Mouse (Mus musculus) neural tube, embryonic 15.5 days (tissue): ENCODE results near the gene Rnf10. TPM values are rescaled to one million over a fixed set of nuclear protein-coding genes. Genes with fewer than 3 reads are reported as not detected.

Source experiments
- polyA plus RNA-seq: library from polyadenylated mRNA; unstranded; fragments of >200 nt; fragmentation: Nextera tagmentation; extraction: Ambion mirVana; gene quantifications from 2 replicates; pipeline ENCODE4 v1.2.1, GENCODE M21; 2015

Gene Rnf10
- polyA plus RNA-seq, 1 experiment from 2014 or later: 197 TPM

Other genes starting within 250 kb of the Rnf10 start
- 36.7 and 40.5 TPM in 2 replicates for gene Gm10401, start 174.6 kb downstream of the Rnf10 start, polyA plus RNA-seq
- gene Acads, start 153.6 kb downstream of the Rnf10 start, polyA plus RNA-seq: 22.2 and 35.9 TPM in 2 replicates
- 31.1 and 31.8 TPM in 2 replicates for gene Unc119b, start 137.9 kb downstream of the Rnf10 start, polyA plus RNA-seq
- gene Mlec, start 114.7 kb downstream of the Rnf10 start, polyA plus RNA-seq: 34.3 and 40.4 TPM in 2 replicates
- gene Cabp1, start 78.5 kb downstream of the Rnf10 start, polyA plus RNA-seq: 17.4 and 23.1 TPM in 2 replicates
- 117 and 127 TPM in 2 replicates for gene Pop5, start 37.1 kb downstream of the Rnf10 start, polyA plus RNA-seq
- 63.7 and 64.6 TPM in 2 replicates for gene Coq5, start 6.8 kb upstream of the Rnf10 start, polyA plus RNA-seq
- gene Dynll1, start 28.1 kb upstream of the Rnf10 start, polyA plus RNA-seq: 1,284 and 1,328 TPM in 2 replicates
- gene Srsf9, start 54.3 kb upstream of the Rnf10 start, polyA plus RNA-seq: 138 and 154 TPM in 2 replicates
- 32.2 and 37.0 TPM in 2 replicates for gene Gatc, start 68.3 kb upstream of the Rnf10 start, polyA plus RNA-seq
- gene Triap1, start 68.3 kb upstream of the Rnf10 start, polyA plus RNA-seq: 56.1 and 56.8 TPM in 2 replicates
- 1,223 and 1,358 TPM in 2 replicates for gene Cox6a1, start 76.1 kb upstream of the Rnf10 start, polyA plus RNA-seq
- gene Msi1, start 156.7 kb upstream of the Rnf10 start, polyA plus RNA-seq: 29.4 and 37.9 TPM in 2 replicates
- gene Pla2g1b, start 193.4 kb upstream of the Rnf10 start, polyA plus RNA-seq: 0.81 and 1.1 TPM in 2 replicates
- gene Sirt4, start 211.8 kb upstream of the Rnf10 start, polyA plus RNA-seq: 31.0 and 37.1 TPM in 2 replicates
- gene Pxn, start 233.8 kb upstream of the Rnf10 start, polyA plus RNA-seq: 21.3 and 28.2 TPM in 2 replicates